Mouse (Mus musculus) embryonic fibroblast, embryonic 13.5 days (primary cell): ENCODE measurements around the gene Bcl3.
A peak's percentile ranks its signal among the peaks of the same experiment; 100 is the strongest.

Experiments
- CTCF ChIP-seq: IDR thresholded peaks from 2 replicates; pipeline ENCODE4 v1.5.1; 2011; ENCODE audit warnings: mild to moderate bottlenecking, control low read depth, low read length, moderate library complexity, borderline replicate concordance; ENCODE audit not compliant: insufficient read depth
- POLR2A ChIP-seq: IDR thresholded peaks from 2 replicates; pipeline ENCODE4 v1.6.1; 2011; ENCODE audit warnings: low read depth, mild to moderate bottlenecking, control low read depth, low read length, moderate library complexity

GRCm38 (mm10) chr7:19817382-19818105 is 5.0 kb downstream of the Bcl3 start:
- TF ChIP-seq CTCF (no peak), POLR2A (peak; percentile 62)
